Mouse (Mus musculus): ENCODE measurements around the gene Myh3.
A peak's percentile ranks its signal among the peaks of the same experiment; 100 is the strongest.

Myh3 gene

DNA sequence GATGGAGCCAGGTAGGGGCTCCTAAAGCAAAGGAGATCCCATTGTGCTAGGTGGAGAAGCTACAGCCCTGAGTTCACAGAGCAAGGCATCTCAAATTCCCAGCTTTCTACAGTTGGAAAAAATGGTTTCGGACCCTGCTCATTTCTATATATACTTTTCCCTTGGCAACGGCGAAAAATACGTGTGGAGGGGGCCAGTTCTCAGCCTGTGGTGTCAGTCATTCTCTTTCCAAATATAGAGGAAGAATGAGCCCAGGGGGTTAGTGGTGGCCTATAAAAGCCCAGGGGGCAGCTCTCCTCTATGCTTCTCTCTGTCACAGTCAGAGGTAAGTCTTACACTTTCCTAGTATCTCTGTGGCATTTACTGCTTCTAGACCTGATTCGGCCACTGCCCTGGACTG lies at the start of gene Myh3:
Gene Myh3 (plus strand): TSS at position 301 of the 400 bp plus-strand sequence.
- DNase-seq (ENCODE audit: low read depth, low spot score), result no peak

DNA sequence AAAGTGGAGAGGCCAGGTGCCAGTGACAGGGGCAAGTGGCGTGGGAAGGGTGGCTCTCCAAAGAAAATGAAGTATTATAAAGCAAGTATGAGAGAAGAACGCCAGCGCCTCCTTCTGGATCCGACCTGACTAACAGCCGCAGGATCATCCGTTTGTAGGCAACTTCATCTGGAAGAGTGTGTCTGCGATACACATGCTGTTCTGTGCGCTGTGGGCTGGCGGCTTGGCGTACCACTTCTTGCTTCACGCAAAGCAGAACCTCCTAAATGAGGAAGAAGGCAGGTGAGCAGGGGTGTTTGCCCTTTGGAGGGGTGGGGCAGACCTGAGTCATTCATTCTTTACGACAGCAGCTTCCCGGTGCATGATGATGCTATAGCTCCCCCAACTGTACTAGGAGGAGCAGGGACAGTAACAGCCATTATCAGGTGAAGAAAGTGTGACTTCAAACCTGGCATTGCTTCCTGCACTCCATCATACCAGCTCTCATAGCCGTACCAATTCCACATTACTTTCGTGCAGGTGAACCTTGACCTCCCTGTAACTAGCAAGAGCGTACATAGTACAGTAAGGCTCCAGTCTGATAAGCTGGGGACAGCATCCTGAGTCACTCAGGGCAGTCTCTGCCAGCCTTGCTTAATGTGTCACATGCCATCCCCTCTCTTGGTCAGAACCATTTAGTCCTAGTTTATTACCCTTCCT lies 47.0 kb upstream of the Myh3 start:
- no peak for DNase-seq (ENCODE audit: low read depth, low spot score)

DNA sequence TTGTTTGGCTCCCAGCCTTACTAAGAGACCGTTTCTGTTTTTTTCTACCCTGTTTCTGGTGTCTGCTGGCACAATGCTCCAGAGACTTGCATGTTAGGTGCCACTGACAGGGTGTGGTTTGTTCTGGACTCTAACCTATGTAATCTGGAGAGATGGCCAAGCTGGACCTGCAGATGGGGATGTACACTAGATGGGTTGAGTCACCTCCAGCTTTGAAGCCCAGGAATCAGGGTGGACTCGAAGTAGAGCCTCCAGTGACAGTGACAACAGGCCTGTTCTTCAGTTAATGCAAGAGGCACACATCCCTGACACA lies 46.5 kb upstream of the Myh3 start:
- DNase-seq (ENCODE audit: low read depth, low spot score), result no peak

DNA sequence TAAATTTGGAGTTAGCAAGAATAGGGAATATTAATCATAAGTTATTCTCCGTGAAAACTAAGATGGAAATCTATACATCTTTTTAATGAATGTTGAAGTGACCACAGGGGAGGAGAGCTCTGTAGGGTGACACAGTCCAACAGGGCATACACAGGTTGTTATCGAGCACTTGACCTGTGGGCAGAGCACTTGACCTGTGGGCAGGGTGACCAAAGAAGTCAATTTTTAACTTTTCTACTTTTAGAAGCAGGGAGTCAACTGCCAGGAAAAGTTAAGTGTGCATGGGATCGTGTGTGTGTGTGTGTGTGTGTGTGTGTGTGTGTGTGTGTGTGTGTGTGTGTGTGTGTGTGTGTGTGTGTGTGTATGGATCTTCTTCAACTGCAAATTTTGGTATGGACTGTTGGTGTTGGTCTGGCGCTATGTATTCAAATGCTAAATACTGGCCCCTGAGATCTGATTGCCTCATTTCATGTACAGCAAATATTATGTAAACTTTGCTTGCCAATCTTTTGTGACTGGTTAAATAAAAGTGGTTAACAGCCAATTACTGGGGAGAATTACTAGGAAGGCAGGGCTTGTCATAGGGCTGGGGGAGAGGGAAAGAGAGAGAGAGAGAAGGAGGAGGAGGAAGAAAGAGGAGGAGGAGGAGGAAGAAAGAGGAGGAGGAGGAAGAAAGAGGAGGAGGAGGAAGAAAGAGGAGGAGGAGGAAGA lies 43.2 kb upstream of the Myh3 start:
- no peak for DNase-seq (ENCODE audit: low read depth, low spot score)

DNA sequence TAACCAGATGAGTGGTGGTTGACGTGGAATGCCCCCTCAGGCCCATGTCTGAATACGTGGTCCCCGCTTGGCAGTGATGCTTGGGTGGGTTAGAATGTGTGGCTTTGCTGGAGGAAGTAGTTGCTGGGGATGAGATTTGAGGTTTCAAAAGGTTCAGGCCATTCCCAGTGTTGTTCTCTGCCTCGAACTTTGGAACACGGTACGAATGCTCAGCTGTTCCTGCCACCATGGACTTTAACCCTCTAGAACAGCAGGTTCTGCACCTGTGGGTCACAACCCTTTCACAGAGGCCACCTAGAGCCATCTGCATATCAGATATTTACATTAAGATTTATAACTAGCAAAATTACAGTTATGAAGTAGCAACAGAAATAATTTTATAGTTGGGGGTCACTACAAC lies 41.9 kb upstream of the Myh3 start:
- DNase-seq (ENCODE audit: low read depth, low spot score), result no peak

DNA sequence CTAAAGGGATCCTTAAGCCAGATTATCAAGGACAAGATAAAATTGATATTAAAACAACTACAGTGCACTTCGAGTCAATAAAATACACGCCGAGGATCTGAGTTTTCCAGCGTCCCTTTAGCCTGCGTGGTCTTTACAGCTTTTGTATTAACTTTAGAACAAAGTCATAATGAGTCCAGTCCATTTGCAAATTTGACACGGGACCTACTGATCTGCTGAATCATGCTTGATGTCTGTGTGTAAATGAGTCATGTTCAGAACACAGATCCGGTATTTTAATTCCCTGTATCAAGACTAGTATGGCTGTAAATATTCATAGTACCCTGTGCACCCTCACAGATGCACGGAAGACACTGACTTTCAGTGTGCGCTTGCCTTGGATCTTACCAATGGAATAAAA lies 41.2 kb upstream of the Myh3 start:
- DNase-seq (ENCODE audit: low read depth, low spot score), result no peak

DNA sequence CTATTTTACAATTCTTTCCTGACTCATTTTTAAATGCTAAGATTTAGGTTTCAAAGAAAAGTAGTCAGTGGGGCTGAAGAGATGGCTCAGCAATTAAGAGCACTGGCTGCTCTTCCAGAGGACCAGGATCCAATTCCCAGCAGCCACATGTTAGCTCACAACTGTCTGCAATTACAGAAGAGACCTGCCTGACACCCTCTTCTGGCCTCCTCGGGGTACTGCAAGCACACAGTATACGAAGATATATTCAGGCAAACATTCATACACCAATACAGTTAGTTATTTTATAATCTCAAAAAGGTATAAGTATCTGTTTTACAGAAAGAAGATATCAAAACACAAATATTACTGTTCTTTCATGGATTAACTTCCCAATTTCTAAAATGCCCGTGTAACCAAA lies 38.3 kb upstream of the Myh3 start:
- DNase-seq (ENCODE audit: low read depth, low spot score), result no peak

DNA sequence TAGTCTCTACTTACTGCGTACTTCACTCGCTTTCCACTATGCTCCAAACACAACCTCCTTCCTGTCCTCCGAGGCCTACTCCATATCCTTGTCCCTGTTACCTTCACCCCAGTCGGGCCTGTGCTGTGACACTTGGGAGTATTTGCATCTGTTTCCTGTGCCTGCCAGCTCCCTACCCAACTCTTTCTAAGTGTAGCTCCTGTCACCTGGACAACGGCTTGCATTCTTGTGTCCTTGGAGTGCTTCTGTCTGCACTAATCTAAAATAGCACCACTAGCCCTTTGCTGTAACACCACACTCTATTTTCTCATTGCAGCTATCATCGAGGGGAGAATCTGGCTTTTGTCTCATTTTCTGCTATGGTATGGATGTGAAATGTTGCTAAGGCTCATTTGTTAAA lies 37.6 kb upstream of the Myh3 start:
- DNase-seq (ENCODE audit: low read depth, low spot score), result no peak

DNA sequence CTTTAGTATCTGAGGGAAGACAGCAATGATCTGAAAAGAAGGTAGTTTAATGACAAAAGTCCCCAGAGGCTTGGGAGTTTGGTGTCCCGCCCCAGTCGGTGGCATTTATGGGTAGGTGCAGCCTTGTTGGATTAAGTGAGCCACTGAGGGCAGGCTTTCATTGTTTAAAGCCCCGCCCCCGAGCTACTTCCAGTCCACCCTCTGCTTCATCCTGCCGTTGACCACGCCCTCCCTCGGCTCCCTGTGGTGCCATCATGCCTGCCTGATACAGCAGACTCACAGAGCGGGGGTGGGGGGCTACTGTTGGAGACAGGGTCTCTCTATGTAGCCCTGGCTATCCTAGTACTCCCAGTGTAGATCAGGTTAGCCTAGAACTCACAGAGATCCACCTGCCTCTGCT lies 35.1 kb upstream of the Myh3 start:
- DNase-seq (ENCODE audit: low read depth, low spot score), result no peak

DNA sequence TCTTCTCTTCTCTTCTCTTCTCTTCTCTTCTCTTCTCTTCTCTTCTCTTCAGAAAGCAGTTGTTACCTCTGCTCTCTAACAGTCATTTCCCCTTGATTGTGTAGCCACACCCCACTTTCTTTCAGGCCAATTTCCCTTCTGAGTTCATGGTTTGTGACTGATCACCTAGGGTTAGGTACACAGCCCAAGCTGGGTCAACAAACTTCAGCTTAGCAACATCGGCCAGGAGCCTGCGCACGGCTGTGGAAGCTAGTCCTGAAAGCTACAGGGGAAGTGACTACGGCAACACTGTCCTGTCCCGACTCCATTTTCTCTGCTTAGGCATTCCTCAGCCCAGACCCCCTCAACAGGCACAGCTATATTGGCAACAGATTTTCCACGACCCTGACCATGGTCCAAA lies 33.1 kb upstream of the Myh3 start:
- no peak for DNase-seq (ENCODE audit: low read depth, low spot score)

DNA sequence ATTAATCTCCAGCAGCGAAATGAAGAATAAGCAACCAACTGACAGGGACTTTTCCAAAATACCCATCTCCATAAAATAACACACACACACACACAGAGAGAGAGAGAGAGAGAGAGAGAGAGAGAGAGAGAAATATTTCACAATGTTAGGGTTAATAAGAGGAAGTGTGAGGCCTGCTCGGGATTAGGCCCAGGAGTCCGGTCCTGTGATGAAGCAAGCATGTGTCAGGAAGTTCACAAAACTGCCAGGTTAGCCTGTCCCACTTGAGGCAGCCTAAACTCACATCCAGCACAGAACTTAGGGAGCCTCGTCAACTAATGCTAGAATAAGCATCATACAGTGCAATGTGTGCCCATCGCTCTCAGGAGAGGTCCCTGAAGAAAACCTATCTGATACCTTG lies 30.9 kb upstream of the Myh3 start:
- DNase-seq (ENCODE audit: low read depth, low spot score), result no peak

DNA sequence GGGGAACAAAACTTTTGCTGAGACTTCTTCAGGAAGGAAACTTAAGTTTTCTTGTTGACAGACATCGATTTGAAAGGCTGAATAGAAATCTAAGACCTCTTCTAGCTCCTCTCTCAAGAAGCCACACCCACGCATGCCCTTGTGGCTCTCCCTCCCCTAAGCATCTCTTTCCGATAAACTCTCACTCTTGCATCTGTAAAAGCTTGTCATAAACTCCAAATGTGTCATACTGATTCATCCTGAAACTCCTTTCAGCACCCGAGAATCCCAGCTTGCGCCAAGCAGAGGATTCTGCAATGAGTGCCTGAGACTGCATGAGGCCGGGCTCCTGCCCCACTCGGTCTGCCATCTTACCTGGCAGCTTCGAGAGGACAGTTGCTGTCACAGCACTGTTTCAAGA lies 29.6 kb upstream of the Myh3 start:
- no peak for DNase-seq (ENCODE audit: low read depth, low spot score)

DNA sequence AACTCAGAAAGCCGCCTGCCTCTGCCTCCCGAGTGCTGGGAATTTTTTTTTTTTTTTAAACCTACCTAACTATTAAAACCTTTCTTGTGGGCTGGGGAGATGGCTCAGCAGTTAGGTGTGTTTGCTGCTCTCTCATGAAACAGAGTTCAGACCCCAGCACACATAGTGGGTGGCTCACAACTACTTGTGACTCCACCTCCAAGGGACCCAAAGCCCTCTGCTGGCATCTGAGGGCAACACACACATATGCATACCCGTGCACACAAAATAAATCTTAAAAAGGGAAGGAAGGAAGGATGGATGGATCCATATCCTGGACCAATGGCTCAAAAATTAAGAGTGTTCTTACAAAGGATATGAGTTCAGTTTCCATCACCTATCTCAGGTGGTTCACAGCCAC lies 28.8 kb upstream of the Myh3 start:
- no peak for DNase-seq (ENCODE audit: low read depth, low spot score)

DNA sequence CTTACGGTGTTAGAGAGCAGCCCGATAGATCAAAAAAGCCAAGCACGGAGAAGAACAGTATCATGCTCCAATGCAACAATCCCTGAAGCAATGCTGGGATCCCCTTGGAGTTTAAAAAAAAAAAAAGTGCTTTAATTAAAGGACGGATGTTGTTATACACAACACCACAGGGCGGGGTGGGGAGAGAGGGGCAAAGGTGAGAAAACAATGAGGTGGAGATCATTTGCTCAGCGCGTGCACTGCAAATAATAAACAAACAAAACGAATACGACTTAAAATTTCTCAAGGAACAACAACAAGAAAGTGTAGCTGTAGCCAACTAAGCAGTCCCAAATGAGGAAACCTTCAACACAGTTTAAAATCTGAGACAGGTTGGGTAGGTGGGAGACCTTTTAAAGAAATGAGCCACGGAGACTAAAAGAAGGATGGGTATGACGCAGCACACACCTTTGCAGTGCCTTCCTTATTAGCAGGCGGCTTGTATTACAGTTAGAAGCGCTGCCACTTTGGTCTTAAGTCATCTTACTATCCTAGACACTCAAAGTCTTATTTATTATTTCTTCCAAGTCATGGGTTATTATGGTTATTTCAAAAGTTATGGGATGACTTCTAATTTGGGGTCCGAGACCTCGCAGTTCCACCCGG lies 26.3 kb upstream of the Myh3 start:
- DNase-seq (ENCODE audit: low read depth, low spot score), result no peak

DNA sequence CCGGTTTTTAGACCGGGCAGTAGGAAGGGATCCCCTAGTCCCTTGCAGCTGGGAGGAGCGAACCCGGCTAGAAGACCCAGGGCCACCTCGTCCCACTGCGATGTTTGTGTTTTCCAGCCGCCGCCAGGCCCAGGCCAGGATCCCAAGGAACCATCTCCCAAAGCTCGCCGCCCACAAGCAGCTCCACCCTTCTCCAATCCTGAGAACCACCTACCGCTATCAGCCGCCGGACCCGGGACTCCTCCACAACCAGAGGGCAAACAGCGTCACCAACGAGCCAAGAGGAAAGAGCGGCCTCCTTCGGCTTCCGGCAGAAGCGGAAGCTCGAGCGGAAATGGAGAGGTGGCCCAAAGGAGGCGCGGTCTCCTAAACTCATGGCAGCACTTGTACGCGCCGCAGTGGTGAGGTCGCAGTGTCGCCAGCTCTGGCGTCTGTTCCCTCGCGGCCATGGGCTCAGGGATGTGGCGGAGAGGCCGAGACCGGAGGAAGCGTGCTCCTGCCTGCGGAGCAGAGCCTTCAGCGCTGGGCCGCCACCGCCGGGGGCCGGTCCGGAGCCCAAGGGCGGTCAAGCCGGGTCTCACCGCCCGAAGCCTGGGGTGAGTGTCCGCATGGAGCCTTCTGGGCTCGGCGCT lies 25.7 kb upstream of the Myh3 start, which contains the start of the genes Adprm and Sco1:
Gene Adprm (minus strand): TSS at position 274 of the 632 bp plus-strand sequence.
Gene Sco1 (plus strand): TSS at position 350 of the 632 bp plus-strand sequence.
- DNase-seq (ENCODE audit: low read depth, low spot score), result peak; percentile 80

DNA sequence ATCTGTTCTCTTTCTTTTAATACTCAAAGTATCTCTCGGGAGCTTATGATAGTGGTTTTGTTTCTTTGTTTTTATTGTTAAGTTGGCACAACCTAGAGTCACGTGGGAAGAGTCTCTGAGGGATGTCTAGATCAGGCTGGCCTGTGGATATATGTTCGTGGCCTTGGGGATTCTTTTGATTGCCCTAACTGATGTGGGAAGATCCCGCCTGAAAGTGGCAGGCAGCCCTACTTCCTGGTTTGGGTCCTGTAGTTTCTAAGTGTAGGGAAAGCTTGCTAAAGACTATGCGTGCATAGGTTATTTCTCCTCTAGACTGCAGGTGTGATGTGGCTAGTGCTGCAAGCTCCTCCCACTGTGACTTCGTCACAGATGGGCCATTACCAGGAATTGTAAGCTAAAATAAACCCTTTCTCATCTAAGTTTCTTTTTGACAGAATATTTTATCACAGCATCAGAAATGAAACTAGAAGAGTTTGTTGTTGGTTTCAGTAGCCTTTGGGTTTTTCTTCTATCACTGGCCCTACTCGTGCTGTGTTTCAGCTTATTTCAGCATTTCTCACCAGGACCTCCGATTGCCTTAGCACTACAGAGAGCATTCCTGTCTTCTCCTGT lies 23.2 kb upstream of the Myh3 start:
- no peak for DNase-seq (ENCODE audit: low read depth, low spot score)

DNA sequence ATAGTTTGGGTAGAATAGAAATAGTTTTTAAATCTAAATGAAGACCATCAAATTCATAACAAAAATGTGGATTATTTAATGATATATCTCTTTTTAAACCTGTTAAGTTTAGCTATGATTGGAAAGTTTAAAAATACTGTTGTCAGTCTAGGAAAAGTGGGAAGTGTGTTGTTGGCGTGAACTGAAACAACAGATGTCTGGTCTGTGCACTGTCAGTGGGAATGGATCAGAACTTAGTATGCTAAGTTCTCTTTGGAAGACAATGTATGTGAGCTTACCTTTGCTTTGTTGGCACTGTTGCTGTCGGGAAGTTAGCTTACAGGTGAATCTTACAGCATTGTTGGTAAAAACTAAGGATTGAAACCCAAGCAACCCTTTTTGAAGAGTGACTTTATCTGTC lies 16.8 kb upstream of the Myh3 start:
- DNase-seq (ENCODE audit: low read depth, low spot score), result no peak

DNA sequence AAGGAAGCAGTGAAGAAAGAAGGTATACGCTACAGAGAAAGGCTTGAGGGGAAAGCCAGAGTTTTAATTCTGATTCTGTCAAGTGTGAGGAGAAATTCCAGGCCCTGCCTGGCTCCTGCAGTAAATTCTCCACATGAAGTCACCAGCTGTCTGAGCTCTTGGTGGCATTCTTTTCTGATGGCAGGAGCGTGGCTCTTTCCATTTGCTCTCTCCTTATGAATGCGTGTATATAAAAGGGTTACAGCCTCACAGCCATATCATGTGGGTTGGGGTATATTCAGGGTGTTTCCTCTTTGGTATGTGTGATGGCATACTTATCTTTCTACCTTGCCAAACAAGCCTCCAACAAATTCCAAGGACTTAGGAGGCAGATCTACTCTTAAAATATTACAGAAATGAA lies 15.4 kb upstream of the Myh3 start:
- no peak for DNase-seq (ENCODE audit: low read depth, low spot score)

DNA sequence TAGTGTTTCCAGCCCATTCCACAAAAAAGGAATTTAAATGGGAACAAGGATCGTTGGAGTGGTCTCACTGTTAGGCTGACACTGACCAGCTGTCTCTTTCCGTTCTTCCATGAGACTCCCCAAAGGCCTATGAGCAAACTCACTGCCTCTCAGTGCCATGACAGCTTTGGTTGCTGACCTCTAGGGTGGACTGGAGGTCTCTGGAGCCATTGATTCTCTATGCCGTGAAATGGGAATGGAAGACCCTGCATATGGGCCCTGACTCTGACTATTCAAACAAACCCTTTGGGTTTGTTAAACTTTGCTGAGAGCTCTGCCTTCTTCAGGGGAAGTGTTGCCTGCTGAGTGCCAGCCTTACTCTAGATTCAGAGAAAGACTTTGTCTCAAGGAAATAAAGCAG lies 10.4 kb upstream of the Myh3 start:
- no peak for DNase-seq (ENCODE audit: low read depth, low spot score)

DNA sequence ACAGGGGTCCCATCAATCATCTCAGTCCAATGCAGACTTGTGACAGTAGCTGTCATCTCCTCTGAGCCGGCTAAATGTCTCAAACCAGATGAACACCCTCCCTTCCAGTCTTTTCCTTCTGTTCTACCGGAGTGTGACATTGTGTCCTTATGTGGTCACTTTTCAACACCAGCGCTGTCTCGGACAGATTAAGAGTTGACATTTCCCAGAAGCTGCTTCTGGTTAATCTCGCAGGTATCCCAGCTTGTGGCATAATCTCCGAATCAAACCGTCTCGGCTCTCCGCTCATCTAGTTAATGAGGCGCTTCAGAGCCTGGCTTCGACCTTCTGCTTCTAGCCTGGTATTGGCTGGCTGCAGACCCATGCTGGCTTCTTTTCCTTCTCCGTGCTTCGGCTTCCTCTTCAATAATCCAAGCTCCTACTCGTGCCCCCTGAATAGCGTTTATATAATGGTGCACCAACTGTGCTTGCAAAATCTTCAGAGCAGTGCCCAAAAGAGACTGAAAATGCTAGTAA lies 5.4 kb upstream of the Myh3 start:
- DNase-seq (ENCODE audit: low read depth, low spot score), result no peak

DNA sequence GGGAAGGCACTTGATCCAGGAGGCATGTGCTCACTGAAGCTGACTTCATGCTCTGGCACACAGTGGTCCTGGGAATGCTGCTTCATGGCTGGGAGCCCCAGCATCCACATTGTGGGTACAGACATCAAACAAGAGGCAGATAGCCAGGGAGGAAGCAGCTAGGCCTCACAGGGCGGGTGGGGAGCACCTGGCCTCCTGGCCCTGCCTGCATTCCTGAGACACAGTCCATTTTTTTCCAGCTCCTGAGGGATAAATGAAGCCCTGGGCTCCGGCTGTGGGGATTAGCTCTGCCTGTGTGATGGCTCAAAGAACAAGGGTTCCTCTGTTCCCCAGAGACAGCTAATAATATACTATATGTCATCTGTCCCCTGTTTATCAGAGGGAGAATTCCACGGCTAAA lies 3.1 kb upstream of the Myh3 start:
- no peak for DNase-seq (ENCODE audit: low read depth, low spot score)

DNA sequence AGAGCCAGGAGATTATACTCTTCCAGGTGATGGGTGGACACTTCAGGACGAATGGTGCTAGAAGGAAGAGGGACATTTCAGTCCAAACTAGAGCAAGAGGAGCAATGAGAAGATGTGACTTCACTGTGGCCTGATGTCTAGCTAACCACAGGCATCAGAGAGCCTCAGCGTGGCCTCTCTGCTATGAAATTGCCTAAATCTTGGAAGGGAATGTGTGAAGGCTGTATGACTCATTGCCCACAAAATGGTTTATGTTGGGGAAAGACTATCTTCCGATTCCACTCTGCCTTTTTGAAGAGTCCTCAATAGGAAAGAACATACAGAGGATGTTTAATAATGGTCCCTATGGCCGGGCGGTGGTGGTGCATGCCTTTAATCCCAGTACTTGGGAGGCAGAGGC lies 1.3 kb upstream of the Myh3 start:
- no peak for DNase-seq (ENCODE audit: low read depth, low spot score)

Data from forelimb bud, embryonic 11.5 days (tissue).